Mouse (Mus musculus): ENCODE measurements at regions not wholly inside any gene's neighbourhood (a gene's known extent, or its start where the extent isn't known, plus 50 kb on each side); places are given as distances from the start of the nearest gene placed in this dataset.

DNA sequence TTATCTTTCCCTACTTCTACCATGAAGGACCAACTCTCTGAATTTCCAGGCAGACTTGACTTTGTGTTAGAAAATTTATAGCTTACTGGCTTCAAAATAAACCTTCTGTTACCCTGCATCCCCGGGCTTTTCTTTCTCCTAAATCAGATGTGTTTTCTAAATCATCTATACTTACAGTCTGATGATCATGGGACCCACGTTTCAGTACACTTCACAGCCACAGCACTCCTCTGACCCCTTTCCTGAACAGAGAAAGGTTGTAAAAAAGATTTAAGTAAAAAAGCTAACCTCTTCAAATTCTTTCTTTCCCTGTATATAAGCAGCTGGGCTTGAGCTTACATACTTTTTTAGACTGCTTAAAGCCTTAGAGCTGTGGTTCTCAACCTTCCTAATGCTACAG is 783.5 kb downstream of the Cypt12 start:
- no peak overlapping the region for H3K4me3 ChIP-seq (ENCODE audit: low read depth, low read length)
- no peak overlapping the region for H3K27ac ChIP-seq (ENCODE audit: insufficient read depth, low read depth, low read length)
- H3K36me3 ChIP-seq (ENCODE audit: control insufficient read depth, insufficient read depth, low read length) = no peaks in the 10 kb centered on the region
- 39% methylated on average over 2 of the region's 2 CpGs for WGBS
- H3K27me3 ChIP-seq (ENCODE audit: control insufficient read depth, insufficient read depth, low read length) = no peaks in the 10 kb centered on the region
- no peaks in the 10 kb centered on the region for H3K4me1 ChIP-seq (ENCODE audit: control insufficient read depth, insufficient read depth, insufficient read length, low read length)
- no peak for TF ChIP-seq POLR2A (IDR thresholded peaks at IDR 0.05; ENCODE audit: low read depth, low read length)
- no peak for TF ChIP-seq CTCF (IDR thresholded peaks at IDR 0.05; ENCODE audit: extremely low read depth, insufficient read length, insufficient replicate concordance, low read depth, low read length)

DNA sequence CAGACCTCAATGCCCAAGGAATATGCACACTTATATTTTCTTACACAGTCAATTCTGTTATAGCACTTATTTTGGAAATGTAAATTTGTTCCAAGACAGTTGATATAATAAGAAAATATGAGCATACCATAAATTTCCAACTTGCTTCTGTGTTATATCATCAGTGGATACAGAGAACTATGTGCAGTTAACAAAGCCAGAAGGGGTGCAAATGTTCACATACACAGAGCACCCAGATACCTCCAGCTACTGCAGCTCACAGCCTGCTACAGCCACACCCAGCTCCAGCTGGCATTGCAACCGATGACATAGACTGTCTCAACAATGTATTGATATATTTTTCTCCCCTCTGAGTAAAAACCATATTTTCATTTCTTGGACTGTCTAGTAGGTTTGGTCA is 785.3 kb downstream of the Cypt12 start:
- 76% methylated on average over 1 of the region's 1 CpGs for WGBS
- no peaks in the 10 kb centered on the region for H3K36me3 ChIP-seq (ENCODE audit: control insufficient read depth, insufficient read depth, low read length)
- H3K27me3 ChIP-seq (ENCODE audit: control insufficient read depth, insufficient read depth, low read length) = no peaks in the 10 kb centered on the region

DNA sequence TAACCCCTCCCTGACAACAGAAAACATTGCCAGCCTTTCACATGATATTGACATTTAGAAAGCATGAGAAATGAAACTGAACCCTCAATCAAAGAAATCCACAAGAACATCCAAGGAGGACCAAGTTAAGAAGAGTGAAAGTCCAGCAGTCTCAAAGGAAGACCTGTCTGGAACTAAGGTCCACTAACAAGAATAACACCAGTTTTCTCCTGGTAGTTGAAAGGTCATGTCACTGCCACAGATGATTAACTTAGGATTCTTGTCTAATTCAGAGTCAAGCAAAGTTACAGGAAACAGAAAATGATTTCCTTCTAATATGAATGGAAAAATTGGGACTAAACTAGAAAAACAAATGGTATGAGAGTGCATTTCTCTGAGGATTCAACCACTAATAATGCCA is 790.7 kb downstream of the Cypt12 start:
- TF ChIP-seq CTCF (IDR thresholded peaks at IDR 0.05; ENCODE audit: extremely low read depth, insufficient read length, insufficient replicate concordance, low read depth, low read length) (no peak), POLR2A (IDR thresholded peaks at IDR 0.05; ENCODE audit: low read depth, low read length) (no peak)

More for the DNA sequence above, 785.3 kb downstream of the Cypt12 start:
- no peak overlapping the region for H3K27ac ChIP-seq (ENCODE audit: insufficient read depth, low read depth, low read length)
- no peak overlapping the region for H3K4me3 ChIP-seq (ENCODE audit: low read depth, low read length)
- no peak for TF ChIP-seq CTCF (IDR thresholded peaks at IDR 0.05; ENCODE audit: extremely low read depth, insufficient read length, insufficient replicate concordance, low read depth, low read length)
- no peak for TF ChIP-seq POLR2A (IDR thresholded peaks at IDR 0.05; ENCODE audit: low read depth, low read length)
- no peaks in the 10 kb centered on the region for H3K4me1 ChIP-seq (ENCODE audit: control insufficient read depth, insufficient read depth, insufficient read length, low read length)

DNA sequence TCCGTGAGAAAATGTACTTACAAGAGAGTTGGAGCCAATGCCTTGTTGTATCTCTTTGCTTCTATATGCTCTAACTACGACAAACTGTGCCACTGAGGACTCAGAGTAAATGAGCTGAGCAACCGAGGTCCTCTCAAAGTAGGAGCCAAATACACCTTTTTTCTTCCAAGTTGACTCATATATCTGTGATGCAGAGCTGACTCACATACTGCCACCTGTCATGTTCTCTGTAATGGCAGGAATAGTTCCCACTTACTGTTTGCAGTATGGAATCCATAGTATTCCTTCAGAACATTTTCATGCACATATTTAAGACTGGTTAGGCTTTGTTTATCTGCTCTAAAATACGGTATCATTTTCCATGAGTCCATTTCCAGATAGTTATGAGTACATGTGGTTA is 792.1 kb downstream of the Cypt12 start:
- Histone ChIP-seq H3K27me3 (ENCODE audit: control insufficient read depth, insufficient read depth, low read length) (no peaks in the 10 kb centered on the region), H3K4me1 (ENCODE audit: control insufficient read depth, insufficient read depth, insufficient read length, low read length) (no peaks in the 10 kb centered on the region), H3K36me3 (ENCODE audit: control insufficient read depth, insufficient read depth, low read length) (no peaks in the 10 kb centered on the region), H3K4me3 (ENCODE audit: low read depth, low read length) (no peak overlapping the region), H3K27ac (ENCODE audit: insufficient read depth, low read depth, low read length) (no peak overlapping the region)
- TF ChIP-seq CTCF (IDR thresholded peaks at IDR 0.05; ENCODE audit: extremely low read depth, insufficient read length, insufficient replicate concordance, low read depth, low read length) = no peak
- no peak for TF ChIP-seq POLR2A (IDR thresholded peaks at IDR 0.05; ENCODE audit: low read depth, low read length)
- WGBS = 82% methylated on average over 4 of the region's 4 CpGs

More for the DNA sequence above, 790.7 kb downstream of the Cypt12 start:
- H3K27ac ChIP-seq (ENCODE audit: insufficient read depth, low read depth, low read length) = no peak overlapping the region
- no peaks in the 10 kb centered on the region for H3K27me3 ChIP-seq (ENCODE audit: control insufficient read depth, insufficient read depth, low read length)
- no peak overlapping the region for H3K4me3 ChIP-seq (ENCODE audit: low read depth, low read length)
- H3K4me1 ChIP-seq (ENCODE audit: control insufficient read depth, insufficient read depth, insufficient read length, low read length) = no peaks in the 10 kb centered on the region
- H3K36me3 ChIP-seq (ENCODE audit: control insufficient read depth, insufficient read depth, low read length) = no peaks in the 10 kb centered on the region

DNA sequence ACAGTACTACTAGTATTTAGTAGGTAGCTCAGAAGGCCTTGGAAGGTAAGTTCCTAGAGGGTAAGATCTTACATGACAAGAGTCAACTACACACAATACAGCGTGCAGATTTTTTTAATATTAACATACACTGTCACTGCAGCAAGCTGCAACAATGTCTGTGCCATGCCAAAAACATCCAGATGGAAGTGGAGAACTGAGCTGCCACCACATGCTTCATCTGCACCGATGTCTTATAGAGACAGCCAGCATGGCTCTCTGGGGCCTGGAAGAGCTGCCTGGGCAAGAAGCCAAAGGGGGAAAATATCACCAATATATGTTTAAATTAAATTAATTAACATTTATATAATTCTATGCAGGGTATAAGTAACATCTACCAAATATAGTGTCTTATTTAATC is 795.3 kb downstream of the Cypt12 start:
- Histone ChIP-seq H3K27ac (ENCODE audit: insufficient read depth, low read depth, low read length) (no peak overlapping the region), H3K36me3 (ENCODE audit: control insufficient read depth, insufficient read depth, low read length) (no peaks in the 10 kb centered on the region), H3K4me3 (ENCODE audit: low read depth, low read length) (no peak overlapping the region), H3K27me3 (ENCODE audit: control insufficient read depth, insufficient read depth, low read length) (no peaks in the 10 kb centered on the region), H3K4me1 (ENCODE audit: control insufficient read depth, insufficient read depth, insufficient read length, low read length) (no peaks in the 10 kb centered on the region)
- WGBS = 85% methylated on average over 2 of the region's 2 CpGs
- TF ChIP-seq POLR2A (IDR thresholded peaks at IDR 0.05; ENCODE audit: low read depth, low read length) = no peak
- no peak for TF ChIP-seq CTCF (IDR thresholded peaks at IDR 0.05; ENCODE audit: extremely low read depth, insufficient read length, insufficient replicate concordance, low read depth, low read length)

DNA sequence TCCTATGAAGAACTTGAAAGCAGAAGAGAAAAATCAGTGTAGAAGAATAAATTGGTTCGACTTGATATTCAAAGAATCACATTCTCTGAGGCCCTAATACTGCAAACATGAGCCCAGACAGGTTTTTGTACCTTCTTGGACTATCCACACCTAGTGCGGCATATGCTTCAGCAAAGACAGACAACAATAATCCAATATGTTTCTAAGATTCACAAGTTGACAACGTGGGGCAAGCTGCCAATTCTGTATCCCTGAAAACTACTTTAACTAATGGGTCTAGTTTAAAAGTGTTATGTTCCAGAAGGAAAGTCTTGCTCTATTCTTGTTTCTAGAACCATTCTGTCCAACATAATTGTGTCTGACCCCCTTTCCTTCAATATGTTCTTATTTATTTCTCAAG is 796.0 kb downstream of the Cypt12 start:
- no peak overlapping the region for H3K27ac ChIP-seq (ENCODE audit: insufficient read depth, low read depth, low read length)
- no peaks in the 10 kb centered on the region for H3K27me3 ChIP-seq (ENCODE audit: control insufficient read depth, insufficient read depth, low read length)
- no peaks in the 10 kb centered on the region for H3K4me1 ChIP-seq (ENCODE audit: control insufficient read depth, insufficient read depth, insufficient read length, low read length)
- no peak for TF ChIP-seq CTCF (IDR thresholded peaks at IDR 0.05; ENCODE audit: extremely low read depth, insufficient read length, insufficient replicate concordance, low read depth, low read length)
- no peak for TF ChIP-seq POLR2A (IDR thresholded peaks at IDR 0.05; ENCODE audit: low read depth, low read length)
- H3K36me3 ChIP-seq (ENCODE audit: control insufficient read depth, insufficient read depth, low read length) = no peaks in the 10 kb centered on the region
- no peak overlapping the region for H3K4me3 ChIP-seq (ENCODE audit: low read depth, low read length)
- 78% methylated on average over 3 of the region's 3 CpGs for WGBS

DNA sequence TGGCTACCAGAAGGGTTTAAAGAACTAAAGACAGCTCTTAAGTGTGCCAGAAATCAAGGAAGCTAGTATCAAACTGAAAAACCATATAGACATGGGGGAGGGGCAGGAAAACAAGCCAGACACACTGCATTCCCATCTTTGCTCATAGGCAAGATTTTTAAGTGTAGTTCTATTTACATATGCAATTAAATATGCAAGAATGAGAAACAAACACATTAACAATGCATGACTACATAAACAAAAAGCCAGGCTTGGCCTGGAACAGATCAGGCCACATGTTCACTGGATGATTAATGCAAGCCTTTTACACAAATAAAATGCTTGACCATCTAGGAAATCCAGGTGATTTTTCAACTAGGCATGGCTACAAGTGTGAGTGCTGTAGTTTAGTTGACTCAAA is 798.0 kb downstream of the Cypt12 start:
- H3K27ac ChIP-seq (ENCODE audit: insufficient read depth, low read depth, low read length) = no peak overlapping the region
- H3K36me3 ChIP-seq (ENCODE audit: control insufficient read depth, insufficient read depth, low read length) = no peaks in the 10 kb centered on the region
- H3K4me1 ChIP-seq (ENCODE audit: control insufficient read depth, insufficient read depth, insufficient read length, low read length) = no peaks in the 10 kb centered on the region
- H3K4me3 ChIP-seq (ENCODE audit: low read depth, low read length) = no peak overlapping the region
- no peaks in the 10 kb centered on the region for H3K27me3 ChIP-seq (ENCODE audit: control insufficient read depth, insufficient read depth, low read length)
- TF ChIP-seq POLR2A (IDR thresholded peaks at IDR 0.05; ENCODE audit: low read depth, low read length) (no peak), CTCF (IDR thresholded peaks at IDR 0.05; ENCODE audit: extremely low read depth, insufficient read length, insufficient replicate concordance, low read depth, low read length) (no peak)

DNA sequence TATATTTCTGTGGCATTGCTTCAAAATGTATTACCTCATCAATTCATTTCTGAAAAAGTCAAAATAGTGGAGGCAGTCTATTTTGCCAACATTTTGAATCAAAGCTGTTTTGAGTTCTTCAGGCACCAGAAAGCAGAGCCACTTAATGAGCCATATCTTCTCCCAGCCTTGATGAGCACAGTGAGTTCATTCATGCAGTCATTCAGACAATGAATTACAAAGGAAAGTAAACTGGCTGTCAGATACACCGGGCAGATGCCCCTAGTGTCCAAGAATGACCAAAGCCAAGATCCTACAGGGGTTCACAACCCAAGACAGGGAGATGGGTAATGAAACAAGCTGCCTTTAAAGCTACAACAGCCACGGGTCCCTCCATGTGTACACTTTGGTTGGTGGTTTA is 798.7 kb downstream of the Cypt12 start:
- Histone ChIP-seq H3K4me3 (ENCODE audit: low read depth, low read length) (no peak overlapping the region), H3K36me3 (ENCODE audit: control insufficient read depth, insufficient read depth, low read length) (no peaks in the 10 kb centered on the region), H3K27ac (ENCODE audit: insufficient read depth, low read depth, low read length) (no peak overlapping the region), H3K27me3 (ENCODE audit: control insufficient read depth, insufficient read depth, low read length) (no peaks in the 10 kb centered on the region), H3K4me1 (ENCODE audit: control insufficient read depth, insufficient read depth, insufficient read length, low read length) (no peaks in the 10 kb centered on the region)
- no peak for TF ChIP-seq CTCF (IDR thresholded peaks at IDR 0.05; ENCODE audit: extremely low read depth, insufficient read length, insufficient replicate concordance, low read depth, low read length)
- WGBS = 63% methylated on average over 2 of the region's 2 CpGs

Data from small intestine, adult 2 months (tissue).